Mouse (Mus musculus): Measurements from ENCODE around the gene Scin. TPM values are rescaled to one million over a fixed set of nuclear protein-coding genes. Genes with fewer than 3 reads are reported as not detected.

Gene Scin
- polyA plus RNA-seq, 1 experiment = 0.14 TPM

DNA sequence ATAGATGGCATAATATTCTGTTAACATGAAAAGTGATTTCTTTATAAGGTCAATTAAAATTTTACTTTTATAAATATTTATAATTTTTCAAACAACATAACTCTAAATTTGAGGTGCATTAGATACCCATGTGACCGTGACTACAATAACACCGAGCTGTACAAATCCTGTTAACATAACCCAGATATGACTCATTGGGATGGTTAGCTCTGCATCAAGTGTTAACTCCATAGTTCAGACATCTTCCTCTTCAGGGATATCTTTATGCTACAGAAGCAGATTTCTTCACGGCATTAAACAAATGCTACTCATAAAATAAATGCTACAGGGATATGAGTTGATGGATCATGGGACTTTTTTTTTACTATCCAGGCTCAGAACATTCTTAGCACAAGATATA lies 37.6 kb downstream of the Scin start:
- H3K27me3 ChIP-seq (ENCODE audit: control insufficient read depth, insufficient read depth, low read length) = no peaks in the 10 kb centered on the region
- H3K4me1 ChIP-seq (ENCODE audit: control insufficient read depth, insufficient read depth, low read length) = no peaks in the 10 kb centered on the region
- no peak overlapping the region for H3K27ac ChIP-seq (ENCODE audit: control insufficient read depth, insufficient read depth, low read depth, low read length)
- no peak for TF ChIP-seq POLR2A (IDR thresholded peaks at IDR 0.05; ENCODE audit: control insufficient read depth, low read depth, low read length)
- no peak overlapping the region for H3K4me3 ChIP-seq (ENCODE audit: control insufficient read depth, low read depth, low read length)
- no peaks in the 10 kb centered on the region for H3K36me3 ChIP-seq (ENCODE audit: control insufficient read depth, insufficient read depth, low read length)

DNA sequence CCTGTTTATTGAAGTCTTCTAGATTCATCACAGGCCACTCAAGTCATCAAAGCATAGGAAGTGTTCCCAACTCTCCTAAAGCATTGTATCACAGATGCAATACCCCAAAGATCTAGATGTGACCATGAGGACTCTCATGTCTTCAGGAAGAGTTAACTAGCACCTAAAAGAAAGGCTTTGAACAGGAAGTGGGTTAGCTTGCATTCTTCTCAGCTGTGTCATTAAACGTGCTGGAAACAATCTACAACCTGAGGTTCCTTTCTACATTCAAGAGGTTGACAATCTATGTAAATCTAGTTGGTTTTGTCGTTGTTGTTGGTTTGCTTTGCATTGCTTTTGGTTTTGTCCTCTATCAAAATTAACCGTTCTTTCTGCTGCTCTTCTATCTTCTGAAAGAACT lies 44.0 kb downstream of the Scin start:
- Histone ChIP-seq H3K27me3 (ENCODE audit: control insufficient read depth, insufficient read depth, low read length) (no peaks in the 10 kb centered on the region), H3K4me3 (ENCODE audit: control insufficient read depth, low read depth, low read length) (no peak overlapping the region), H3K27ac (ENCODE audit: control insufficient read depth, insufficient read depth, low read depth, low read length) (no peak overlapping the region), H3K36me3 (ENCODE audit: control insufficient read depth, insufficient read depth, low read length) (no peaks in the 10 kb centered on the region), H3K4me1 (ENCODE audit: control insufficient read depth, insufficient read depth, low read length) (no peaks in the 10 kb centered on the region)
- TF ChIP-seq POLR2A (IDR thresholded peaks at IDR 0.05; ENCODE audit: control insufficient read depth, low read depth, low read length) = no peak
- no peak for TF ChIP-seq CTCF (IDR thresholded peaks at IDR 0.05; ENCODE audit: control insufficient read depth, insufficient read depth, insufficient replicate concordance, low read depth, low read length)

DNA sequence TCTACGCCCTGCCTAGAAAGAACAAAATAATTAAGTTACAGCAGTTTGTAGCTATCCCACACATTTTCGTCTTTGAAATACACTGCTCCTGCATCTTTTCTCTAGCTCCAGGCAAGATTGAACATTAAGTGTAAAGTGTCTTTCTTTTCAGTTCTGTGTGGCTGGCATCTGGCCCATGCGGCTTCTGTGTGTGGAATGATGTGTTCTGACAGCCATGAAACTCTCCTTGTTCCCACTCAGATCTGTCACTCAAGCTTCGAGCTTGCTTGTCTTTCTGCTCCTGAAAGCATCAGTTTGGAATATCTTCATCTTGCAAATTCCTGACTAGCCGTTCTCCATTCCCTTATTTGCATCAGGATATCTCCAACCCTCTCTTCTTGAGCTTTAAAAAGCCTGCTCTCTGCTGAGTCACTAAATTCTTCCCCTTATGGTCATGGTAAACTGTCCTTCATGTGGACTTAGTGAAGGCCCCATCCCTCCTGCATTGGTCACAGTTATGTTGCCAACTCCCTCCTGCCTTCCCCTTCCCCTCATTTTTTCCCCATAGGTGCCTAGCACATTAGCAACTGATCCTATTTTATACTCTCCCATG lies 48.2 kb downstream of the Scin start:
- Histone ChIP-seq H3K36me3 (ENCODE audit: control insufficient read depth, insufficient read depth, low read length) (no peaks in the 10 kb centered on the region), H3K27ac (ENCODE audit: control insufficient read depth, insufficient read depth, low read depth, low read length) (no peak overlapping the region), H3K4me1 (ENCODE audit: control insufficient read depth, insufficient read depth, low read length) (no peaks in the 10 kb centered on the region), H3K4me3 (ENCODE audit: control insufficient read depth, low read depth, low read length) (no peak overlapping the region), H3K27me3 (ENCODE audit: control insufficient read depth, insufficient read depth, low read length) (no peaks in the 10 kb centered on the region)
- TF ChIP-seq CTCF (IDR thresholded peaks at IDR 0.05; ENCODE audit: control insufficient read depth, insufficient read depth, insufficient replicate concordance, low read depth, low read length) (no peak), POLR2A (IDR thresholded peaks at IDR 0.05; ENCODE audit: control insufficient read depth, low read depth, low read length) (no peak)

DNA sequence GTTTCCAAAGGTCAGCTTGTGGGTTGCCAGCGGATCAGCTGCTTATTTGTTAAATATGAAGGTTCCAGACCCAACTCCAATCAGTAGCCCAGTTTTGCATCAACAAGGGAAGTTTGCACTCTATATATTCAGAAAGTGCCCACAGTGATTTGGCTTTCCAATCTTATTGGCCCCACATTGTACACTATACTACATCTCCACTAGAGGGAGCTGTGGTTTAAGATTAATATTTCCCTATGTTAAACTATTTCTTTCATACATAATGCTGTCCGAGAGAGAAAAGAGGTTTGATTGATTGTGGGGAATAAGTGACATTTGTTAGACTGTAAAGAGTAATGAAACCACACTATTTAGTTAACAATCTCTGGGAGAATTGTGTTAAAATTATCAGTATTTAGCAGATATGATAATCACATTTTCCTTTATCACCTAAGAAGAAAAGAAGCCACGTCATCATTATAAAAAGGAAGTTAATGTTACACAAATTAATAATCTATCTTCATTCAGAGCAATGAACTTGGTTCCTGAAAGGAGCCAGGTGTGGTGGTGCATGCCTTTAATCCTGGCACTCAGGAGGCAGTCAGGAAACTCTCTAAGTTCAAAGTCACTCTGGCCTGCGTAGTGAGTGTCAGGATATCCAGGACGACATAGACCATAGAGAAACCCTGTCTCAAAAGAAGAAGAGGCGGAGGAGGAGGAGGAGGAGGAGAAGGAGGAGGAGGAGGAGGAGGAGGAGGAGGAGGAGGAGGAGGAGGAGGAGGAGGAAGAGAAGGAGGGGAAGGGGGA lies 51.4 kb downstream of the Scin start:
- no peak overlapping the region for H3K4me3 ChIP-seq (ENCODE audit: control insufficient read depth, low read depth, low read length)
- no peaks in the 10 kb centered on the region for H3K27me3 ChIP-seq (ENCODE audit: control insufficient read depth, insufficient read depth, low read length)
- H3K4me1 ChIP-seq (ENCODE audit: control insufficient read depth, insufficient read depth, low read length) = no peaks in the 10 kb centered on the region
- TF ChIP-seq POLR2A (IDR thresholded peaks at IDR 0.05; ENCODE audit: control insufficient read depth, low read depth, low read length) = no peak
- no peak for TF ChIP-seq CTCF (IDR thresholded peaks at IDR 0.05; ENCODE audit: control insufficient read depth, insufficient read depth, insufficient replicate concordance, low read depth, low read length)
- H3K27ac ChIP-seq (ENCODE audit: control insufficient read depth, insufficient read depth, low read depth, low read length) = no peak overlapping the region
- no peaks in the 10 kb centered on the region for H3K36me3 ChIP-seq (ENCODE audit: control insufficient read depth, insufficient read depth, low read length)

DNA sequence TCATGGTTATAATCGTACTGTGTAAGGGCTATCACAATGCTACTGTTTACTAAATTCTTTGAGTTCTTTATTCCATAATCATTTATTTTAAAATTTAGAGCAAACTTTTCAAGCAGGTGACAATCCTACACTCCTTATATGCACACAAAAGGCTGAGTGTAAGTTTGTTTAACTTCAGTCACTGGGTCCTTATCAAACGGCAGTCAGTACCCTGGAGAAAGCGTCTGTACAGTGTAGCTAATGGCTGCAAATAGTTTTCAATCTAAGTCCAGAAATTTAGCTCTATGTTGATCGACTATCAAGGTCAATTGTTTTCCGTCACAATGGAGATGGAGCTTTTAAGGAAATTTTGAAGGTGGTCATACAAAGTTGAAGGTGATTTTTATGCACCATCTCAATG lies 52.0 kb downstream of the Scin start:
- no peak overlapping the region for H3K4me3 ChIP-seq (ENCODE audit: control insufficient read depth, low read depth, low read length)
- H3K4me1 ChIP-seq (ENCODE audit: control insufficient read depth, insufficient read depth, low read length) = no peaks in the 10 kb centered on the region
- H3K27me3 ChIP-seq (ENCODE audit: control insufficient read depth, insufficient read depth, low read length) = no peaks in the 10 kb centered on the region
- TF ChIP-seq POLR2A (IDR thresholded peaks at IDR 0.05; ENCODE audit: control insufficient read depth, low read depth, low read length) = no peak
- TF ChIP-seq CTCF (IDR thresholded peaks at IDR 0.05; ENCODE audit: control insufficient read depth, insufficient read depth, insufficient replicate concordance, low read depth, low read length) = no peak
- no peaks in the 10 kb centered on the region for H3K36me3 ChIP-seq (ENCODE audit: control insufficient read depth, insufficient read depth, low read length)
- no peak overlapping the region for H3K27ac ChIP-seq (ENCODE audit: control insufficient read depth, insufficient read depth, low read depth, low read length)

DNA sequence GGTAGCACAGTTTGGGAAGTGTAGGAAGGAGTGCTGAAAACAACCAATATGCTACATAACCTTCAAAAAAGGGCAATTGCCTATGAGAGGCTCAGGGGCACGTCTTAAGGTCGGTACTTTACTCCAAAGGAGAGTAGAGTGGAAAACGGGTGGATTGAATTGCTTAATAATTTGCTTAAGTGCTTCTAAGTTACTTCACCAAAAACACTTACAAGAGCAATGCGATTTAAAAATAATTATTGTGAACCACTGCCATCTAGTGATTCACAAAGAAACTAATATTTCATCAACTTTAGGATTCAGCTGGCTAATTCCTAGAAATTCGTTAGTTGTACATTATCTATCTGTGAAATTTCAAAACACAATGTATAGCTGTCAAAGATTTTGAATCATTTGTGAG lies 60.4 kb downstream of the Scin start:
- no peaks in the 10 kb centered on the region for H3K4me1 ChIP-seq (ENCODE audit: control insufficient read depth, insufficient read depth, low read length)
- no peaks in the 10 kb centered on the region for H3K27me3 ChIP-seq (ENCODE audit: control insufficient read depth, insufficient read depth, low read length)
- H3K27ac ChIP-seq (ENCODE audit: control insufficient read depth, insufficient read depth, low read depth, low read length) = no peak overlapping the region
- TF ChIP-seq POLR2A (IDR thresholded peaks at IDR 0.05; ENCODE audit: control insufficient read depth, low read depth, low read length) = no peak
- no peak for TF ChIP-seq CTCF (IDR thresholded peaks at IDR 0.05; ENCODE audit: control insufficient read depth, insufficient read depth, insufficient replicate concordance, low read depth, low read length)
- no peaks in the 10 kb centered on the region for H3K36me3 ChIP-seq (ENCODE audit: control insufficient read depth, insufficient read depth, low read length)
- no peak overlapping the region for H3K4me3 ChIP-seq (ENCODE audit: control insufficient read depth, low read depth, low read length)

DNA sequence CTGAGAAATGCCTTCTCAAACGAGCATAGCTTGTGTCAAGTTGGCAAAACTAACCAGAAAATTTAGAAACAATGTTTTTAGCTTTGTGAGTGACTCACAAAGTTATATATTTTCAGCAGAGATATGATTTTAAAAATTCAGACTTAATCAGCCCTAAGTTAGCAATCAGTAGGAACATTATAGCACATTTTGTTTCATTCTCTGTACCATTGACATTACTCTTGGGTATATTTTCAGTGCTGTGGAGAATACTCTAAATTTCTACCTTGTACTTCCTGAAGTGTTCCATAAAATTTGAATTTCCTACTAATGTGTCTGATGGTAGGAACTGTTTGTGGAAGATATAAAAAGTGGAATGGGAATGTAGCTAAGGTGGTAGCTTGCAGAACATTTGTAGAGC lies 87.0 kb downstream of the Scin start:
- no peak overlapping the region for H3K27ac ChIP-seq (ENCODE audit: control insufficient read depth, insufficient read depth, low read depth, low read length)
- no peak for TF ChIP-seq POLR2A (IDR thresholded peaks at IDR 0.05; ENCODE audit: control insufficient read depth, low read depth, low read length)
- no peak for TF ChIP-seq CTCF (IDR thresholded peaks at IDR 0.05; ENCODE audit: control insufficient read depth, insufficient read depth, insufficient replicate concordance, low read depth, low read length)
- H3K4me3 ChIP-seq (ENCODE audit: control insufficient read depth, low read depth, low read length) = no peak overlapping the region
- H3K4me1 ChIP-seq (ENCODE audit: control insufficient read depth, insufficient read depth, low read length) = no peaks in the 10 kb centered on the region
- no peaks in the 10 kb centered on the region for H3K36me3 ChIP-seq (ENCODE audit: control insufficient read depth, insufficient read depth, low read length)
- no peaks in the 10 kb centered on the region for H3K27me3 ChIP-seq (ENCODE audit: control insufficient read depth, insufficient read depth, low read length)

Measured in testis, adult 2 months (tissue).